Mouse (Mus musculus): ENCODE results near the gene Uchl3.
A peak's percentile ranks its signal among the peaks of the same experiment; 100 is the strongest.

Uchl3 gene

GRCm38 (mm10) chr14:101653581-101654525 is at the start of gene Uchl3:
Uchl3 (plus strand) TSS chr14:101653967.
- DNase-seq = peak; percentile 99 to 100

GRCm38 (mm10) chr14:101605843-101606242 is 47.9 kb upstream of the Uchl3 start:
- DNase-seq = no peak

- peak; percentile 41 to 48 for DNase-seq
Observed at GRCm38 (mm10) chr14:101607631-101608518, 45.9 kb upstream of the Uchl3 start.

GRCm38 (mm10) chr14:101608519-101609368 is 45.0 kb upstream of the Uchl3 start, which contains the start of gene Tbc1d4:
Tbc1d4 (minus strand) TSS chr14:101609191.
- DNase-seq = peak; percentile 85

- no peak for DNase-seq
Observed at GRCm38 (mm10) chr14:101610701-101611100, 43.1 kb upstream of the Uchl3 start.

- DNase-seq = no peak
Observed at GRCm38 (mm10) chr14:101613206-101613605, 40.6 kb upstream of the Uchl3 start.

- no peak for DNase-seq
Observed at GRCm38 (mm10) chr14:101616178-101616577, 37.6 kb upstream of the Uchl3 start.

GRCm38 (mm10) chr14:101617680-101618079 is 36.1 kb upstream of the Uchl3 start:
- no peak for DNase-seq

- DNase-seq = no peak
Observed at GRCm38 (mm10) chr14:101630548-101630947, 23.2 kb upstream of the Uchl3 start.

- no peak for DNase-seq
Observed at GRCm38 (mm10) chr14:101635765-101636164, 18.0 kb upstream of the Uchl3 start.

GRCm38 (mm10) chr14:101637381-101637780 is 16.4 kb upstream of the Uchl3 start:
- no peak for DNase-seq

- DNase-seq = peak; percentile 91 to 92
Observed at GRCm38 (mm10) chr14:101640153-101640843, 13.5 kb upstream of the Uchl3 start, which contains the start of gene Commd6. Commd6 (minus strand) TSS chr14:101640686.

GRCm38 (mm10) chr14:101644948-101645347 is 8.8 kb upstream of the Uchl3 start:
- DNase-seq = no peak

- DNase-seq = no peak
Observed at GRCm38 (mm10) chr14:101650551-101650950, 3.2 kb upstream of the Uchl3 start.

- DNase-seq = no peak
Observed at GRCm38 (mm10) chr14:101652571-101652970, 1.2 kb upstream of the Uchl3 start.

GRCm38 (mm10) chr14:101654526-101654909 is 751 bp downstream of the Uchl3 start:
- peak in 1 of 2 experiments; percentile 12 for DNase-seq

- DNase-seq = no peak
Observed at GRCm38 (mm10) chr14:101656307-101656706, 2.5 kb downstream of the Uchl3 start.

- DNase-seq = no peak
Observed at GRCm38 (mm10) chr14:101661654-101662412, 8.1 kb downstream of the Uchl3 start.

- DNase-seq = no peak
Observed at GRCm38 (mm10) chr14:101664274-101664673, 10.5 kb downstream of the Uchl3 start.

GRCm38 (mm10) chr14:101666056-101666455 is 12.3 kb downstream of the Uchl3 start:
- no peak for DNase-seq

- no peak for DNase-seq
Observed at GRCm38 (mm10) chr14:101666536-101666935, 12.8 kb downstream of the Uchl3 start.

All from cerebellum, postnatal 36 days (tissue).